Mouse (Mus musculus): ENCODE measurements around the gene Ank2. TPM values are rescaled to one million over a fixed set of nuclear protein-coding genes. Genes with fewer than 3 reads are reported as not detected.
"Not testable (repeated sequence)": the region's sequence is repeated elsewhere in the genome, so short reads cannot be mapped to it uniquely, and the experiment has no call there.

The Ank2 gene
- total RNA-seq, 2 experiments from 2014 or later: 38.6 to 42.5 TPM

DNA sequence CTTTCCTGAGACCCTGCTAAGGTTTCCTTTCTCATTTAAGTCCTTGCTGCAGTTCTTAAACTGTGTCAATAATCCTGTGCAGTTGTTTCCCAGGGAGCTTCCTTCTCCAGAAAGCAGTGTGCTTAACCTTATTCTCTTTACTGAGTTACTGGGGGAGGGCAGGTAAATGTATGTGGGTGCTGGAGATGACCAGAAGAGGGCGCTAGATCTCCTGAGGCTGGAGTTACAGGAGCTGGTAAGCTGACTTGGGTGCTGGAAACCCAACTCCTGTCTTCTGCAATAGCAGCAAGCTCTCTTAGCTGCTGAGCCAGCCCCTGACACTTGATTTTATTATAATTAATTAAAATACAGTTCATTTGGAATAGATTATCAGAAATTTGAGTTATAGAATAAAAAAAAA is 84.7 kb downstream of the Ank2 start:
- no peak for DNase-seq

DNA sequence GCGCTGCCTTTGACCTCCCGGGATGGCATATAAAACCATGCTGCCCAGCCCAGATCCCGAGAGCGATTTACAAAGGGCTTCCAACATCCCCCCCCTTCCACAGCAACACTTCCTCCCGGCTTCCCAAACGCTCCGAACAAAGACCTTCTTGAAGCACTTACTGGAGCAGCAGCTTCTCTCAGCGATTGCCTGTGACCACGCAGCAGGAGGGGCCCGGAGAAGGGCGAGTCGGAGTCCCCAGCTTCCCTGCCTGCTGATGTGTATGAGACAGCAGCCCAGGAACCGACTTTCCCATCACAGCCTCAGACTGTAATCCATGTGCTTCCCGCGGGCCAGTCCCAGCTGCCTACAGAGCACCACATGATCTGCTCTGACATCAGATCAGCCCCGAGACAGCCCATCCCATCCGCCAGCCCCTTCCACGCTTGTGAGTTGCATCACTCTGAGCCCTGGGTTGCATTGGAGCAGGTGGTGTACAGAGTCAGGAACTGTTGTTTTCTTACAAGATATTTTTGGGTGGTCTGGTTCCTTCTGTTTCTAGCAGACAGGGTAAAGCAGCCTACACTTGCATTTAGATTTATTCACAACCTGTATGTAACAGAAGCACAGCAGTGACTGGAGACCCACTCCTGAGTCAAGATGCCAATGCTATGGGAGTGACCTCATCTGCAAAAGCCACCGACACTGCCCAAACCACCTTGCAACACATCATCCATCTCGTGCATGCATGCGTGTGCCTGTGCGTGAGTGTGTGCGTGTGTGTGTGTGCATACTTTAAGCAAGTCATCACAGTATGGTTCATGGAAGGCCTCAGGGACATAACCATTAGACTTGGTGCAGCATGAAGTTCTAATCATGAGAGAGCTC is 90.2 kb downstream of the Ank2 start:
- DNase-seq: peak; percentile 67 to 69

DNA sequence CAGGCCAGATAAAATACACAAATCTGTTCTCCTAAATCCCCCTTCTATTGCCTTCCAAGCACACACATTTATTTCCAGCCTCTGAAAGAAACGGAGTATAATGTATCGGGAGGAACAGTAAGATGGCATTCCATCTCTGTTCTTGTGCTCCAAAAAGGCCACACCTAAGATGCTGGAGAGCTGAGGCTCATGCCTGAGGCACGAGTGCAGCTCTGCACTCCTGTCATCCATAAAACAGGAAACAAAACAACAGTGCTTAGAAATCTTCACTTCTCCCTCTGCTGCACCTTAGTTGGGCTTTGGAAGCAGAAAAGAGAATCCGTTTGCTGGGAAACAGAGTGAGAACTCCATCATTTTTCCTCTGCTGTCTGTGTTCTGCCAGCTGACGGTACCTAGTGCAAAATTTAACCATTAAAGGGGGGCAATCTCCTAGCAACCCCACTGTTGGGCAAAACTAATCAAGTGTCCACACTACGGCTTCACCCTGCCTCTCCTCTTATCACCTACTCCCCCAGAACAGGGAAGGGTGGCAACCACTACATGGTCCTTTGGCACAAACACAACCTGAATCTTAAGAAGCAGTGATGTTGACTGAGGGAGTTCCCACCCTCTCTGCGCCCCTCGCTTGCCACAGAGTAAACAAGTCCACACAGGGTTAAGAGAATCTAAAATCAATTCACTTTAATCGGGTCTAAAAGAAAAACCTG is 91.1 kb downstream of the Ank2 start:
- no peak for DNase-seq

DNA sequence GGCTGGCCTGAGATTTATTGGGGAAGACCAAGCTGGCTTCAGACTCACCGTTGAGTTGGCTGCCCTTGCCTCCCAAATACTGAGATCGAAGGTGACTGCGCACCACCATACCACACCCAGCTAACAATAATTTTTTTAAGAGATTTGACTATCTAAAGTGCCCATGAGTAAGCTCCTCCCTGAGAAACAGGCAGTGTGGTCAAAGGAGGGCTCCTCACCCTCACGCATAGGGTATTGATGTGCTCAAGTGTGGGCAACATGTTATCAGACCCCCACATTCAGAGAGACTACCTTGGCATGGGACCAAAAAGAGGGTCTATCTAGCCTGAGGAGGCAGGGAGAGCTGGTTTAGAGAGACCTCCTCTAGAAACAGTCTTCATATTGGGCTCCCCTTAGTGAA is 92.3 kb downstream of the Ank2 start:
- DNase-seq: no peak

DNA sequence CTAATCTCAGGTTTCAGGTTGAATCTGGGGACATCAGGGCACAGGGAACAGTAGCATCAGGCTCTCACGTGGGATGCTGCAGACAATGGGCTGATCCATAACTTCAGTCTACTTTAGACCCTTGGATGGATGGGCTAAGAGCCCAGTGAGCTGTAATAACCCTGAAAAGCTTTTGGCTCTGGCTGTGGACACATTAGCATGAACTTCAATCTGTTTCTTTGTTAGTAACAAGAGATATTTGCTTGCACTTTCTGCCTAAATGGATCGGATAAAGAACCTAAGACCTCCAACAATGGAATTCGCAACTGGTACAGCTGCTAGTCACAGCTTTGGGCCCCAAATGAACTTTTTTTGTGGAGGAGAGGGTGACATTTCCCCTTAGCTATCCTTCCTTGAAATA is 94.8 kb downstream of the Ank2 start:
- DNase-seq: no peak

DNA sequence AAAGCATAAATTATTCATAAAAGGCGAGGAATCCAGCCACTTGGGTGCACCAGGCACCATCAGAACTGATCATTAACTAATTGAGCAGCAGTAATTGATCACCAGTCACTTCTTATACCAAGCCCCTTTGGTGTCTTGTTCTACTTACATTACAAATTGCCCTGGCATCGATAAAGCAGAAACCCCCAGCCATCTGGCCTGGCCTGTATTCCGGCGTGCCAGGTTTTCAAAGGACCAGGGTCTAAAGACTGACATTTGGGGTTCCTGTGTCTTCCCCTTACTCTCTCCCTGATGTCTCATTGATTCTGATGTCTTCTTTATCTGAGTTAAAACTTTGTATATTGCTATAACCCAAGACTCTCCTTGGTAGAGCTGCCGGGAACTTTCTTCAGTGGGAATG is 98.2 kb downstream of the Ank2 start:
- DNase-seq: no peak

DNA sequence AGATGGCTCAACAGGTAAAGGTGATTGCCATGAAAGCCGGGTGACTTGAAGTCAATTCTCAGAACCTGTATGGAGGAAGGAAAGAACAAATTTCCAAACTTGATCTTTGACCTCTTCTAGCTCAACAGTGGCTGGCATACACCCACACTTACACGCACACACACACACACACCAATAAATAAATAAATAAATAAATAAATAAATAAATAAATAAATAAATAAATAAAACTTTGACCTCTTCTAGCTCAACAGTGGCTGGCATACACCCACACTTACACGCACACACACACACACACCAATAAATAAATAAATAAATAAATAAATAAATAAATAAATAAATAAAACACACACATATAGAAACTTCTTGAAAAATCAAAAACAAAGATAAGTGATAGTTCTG is 98.7 kb downstream of the Ank2 start:
- not testable (repeated sequence) for DNase-seq

DNA sequence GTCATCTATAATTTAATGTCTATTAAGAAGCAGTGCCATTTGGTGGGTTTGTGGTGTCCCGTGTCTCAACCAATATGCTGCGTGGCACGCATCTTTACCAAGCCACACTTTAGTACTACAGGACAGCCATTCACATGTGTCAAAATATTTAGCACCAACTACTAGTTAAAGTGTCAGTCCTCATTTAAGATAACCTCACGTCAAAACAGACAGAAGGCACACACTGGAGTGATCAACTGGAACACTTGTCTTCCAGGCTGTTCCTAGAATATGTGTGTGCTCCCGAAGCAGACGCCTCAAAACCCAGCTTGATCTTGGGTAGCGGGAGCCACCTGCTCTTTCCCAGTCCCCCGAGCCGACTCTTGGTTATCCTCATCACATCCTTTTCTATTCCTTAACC is 101.4 kb downstream of the Ank2 start:
- DNase-seq: no peak

DNA sequence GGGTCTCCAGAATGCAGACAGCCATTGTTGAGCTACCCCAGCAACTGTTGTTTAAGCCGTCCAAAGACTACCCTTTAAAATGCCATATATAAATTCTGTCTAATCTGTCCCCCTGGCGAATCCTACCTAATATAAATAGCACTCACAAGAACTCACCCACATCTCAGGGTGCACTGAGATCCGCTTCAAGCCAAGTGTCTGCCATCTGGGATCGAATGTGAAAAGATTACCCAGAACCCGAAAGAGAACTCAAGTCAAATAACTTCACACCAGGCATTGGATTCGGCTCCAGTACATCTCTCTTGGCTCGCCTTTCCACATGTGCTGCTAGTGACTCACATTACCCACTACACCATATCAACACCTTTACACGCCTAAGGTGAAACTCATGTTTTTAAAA is 103.9 kb downstream of the Ank2 start:
- no peak for DNase-seq

DNA sequence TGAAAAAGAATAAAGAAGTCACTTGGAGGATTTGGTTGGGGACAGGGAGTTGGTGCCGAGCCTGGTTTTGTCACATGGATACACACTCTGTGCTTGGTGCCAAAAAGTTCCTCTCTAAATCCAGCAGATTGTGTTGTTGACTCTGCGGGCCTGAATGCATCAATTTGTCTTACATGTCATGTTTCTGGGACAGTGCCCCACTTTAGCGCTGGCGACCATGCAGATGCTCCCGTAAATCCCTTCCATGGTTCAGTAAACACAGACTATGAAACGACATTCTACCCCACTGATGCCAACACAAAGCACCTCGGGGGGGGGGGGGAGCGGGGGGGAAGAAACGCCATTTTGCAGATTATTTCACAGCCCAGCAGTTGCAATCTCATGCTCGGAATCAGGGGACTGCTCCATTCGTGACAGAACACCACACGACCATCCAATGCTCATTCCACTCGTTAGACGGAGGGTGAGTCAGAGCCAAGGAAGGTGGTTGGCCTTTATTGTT is 112.1 kb downstream of the Ank2 start:
- DNase-seq: no peak

DNA sequence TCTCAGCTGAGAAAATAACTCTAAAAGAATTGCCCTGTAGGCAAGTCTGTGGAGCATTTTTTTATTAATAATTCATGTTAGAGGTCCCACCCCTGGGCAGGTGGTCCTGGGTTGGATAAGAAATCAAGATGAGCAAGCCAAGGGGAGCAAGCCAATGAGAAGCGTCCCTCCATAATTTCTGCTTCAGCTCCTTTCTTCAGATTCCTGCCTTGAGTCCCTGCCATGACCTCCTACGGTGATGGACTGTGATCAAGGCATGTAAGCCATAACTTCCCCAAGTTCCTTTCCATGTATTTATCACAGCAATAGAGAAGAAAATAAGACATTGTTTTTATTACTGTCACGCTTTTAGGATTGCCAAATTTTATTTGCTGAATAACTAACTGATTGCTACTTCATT is 115.9 kb downstream of the Ank2 start:
- DNase-seq: no peak

DNA sequence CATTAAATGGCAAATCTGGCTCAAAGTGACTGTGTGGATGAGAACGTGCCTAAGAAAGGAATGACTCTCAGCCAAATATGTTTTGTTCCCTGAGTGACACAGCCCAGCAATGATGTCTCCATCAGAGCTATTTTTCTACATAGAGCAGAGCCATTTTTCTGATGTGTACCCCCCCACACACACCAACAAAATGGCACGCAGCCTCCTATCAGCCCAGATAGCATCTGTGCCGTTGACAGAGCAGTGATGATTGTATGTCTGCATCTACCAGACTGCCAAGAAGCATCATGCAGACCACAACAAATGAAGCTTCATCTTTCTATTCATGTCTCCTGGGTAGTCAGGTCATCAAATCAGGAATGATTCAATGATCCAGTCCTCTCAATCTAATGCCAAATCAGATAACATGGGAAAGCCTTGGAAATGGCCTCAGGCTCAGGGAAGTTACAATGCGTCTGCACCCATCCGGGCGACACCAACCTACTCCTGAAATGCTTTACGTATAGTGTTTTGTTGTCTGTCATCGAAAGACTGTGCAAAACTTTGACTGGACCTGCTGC is 122.2 kb downstream of the Ank2 start:
- no peak for DNase-seq

DNA sequence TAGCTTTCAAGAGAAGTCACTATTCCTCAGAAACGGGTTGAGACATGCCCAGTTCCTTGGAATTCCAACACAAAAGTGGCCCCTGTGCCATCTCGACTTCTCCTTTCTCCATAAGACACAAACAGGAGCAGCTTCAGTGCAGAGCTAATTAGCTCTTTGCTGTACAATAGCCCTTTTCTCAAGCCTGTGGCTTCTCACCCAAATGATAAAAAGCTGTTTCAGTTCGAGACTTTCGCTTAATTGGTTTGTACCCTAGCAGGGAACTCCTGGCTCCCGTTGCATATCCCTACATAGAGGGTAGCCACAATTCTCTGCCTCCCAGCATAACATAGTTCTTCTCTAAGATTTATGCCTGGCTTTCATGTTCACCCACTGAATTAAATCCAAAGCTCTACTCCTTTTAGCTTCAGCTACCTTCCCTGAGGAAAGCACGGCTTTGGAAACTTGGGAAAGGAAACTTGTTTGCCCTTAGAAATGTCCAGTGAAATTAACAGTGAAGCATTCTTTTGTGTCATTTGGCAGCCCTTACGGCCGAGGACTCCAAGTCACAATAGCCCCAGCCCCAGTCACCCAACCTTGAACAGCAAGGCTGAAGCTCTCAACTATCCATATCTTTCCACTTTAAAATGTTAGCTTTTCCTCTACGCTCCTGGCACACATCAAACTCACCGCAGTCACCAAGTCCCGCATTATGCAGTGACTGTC is 123.0 kb downstream of the Ank2 start:
- DNase-seq: peak; percentile 26 to 45

DNA sequence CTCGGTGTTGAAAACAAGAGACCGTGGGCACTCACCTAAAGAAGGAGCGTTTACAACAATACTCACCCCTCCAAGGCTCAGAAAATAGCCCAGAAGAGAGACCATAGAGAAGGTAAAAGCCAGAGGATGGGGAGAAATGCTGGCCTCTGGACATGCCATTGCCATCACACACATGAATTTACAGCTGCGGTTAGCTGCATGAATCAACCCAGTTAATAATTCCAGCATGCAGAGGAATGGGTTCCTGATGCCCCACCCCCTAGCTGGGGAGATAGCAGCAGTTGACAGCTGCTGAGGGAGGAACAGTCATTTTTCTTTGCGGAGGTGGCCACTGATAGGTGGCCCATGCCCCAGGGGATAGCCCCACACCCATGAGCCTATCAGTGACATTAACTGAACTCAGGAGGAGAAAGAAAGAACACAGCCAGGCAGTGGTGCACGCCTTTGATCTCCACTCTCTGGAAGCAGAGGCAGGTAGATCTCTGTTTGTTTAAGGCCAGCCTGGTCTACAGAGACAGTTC is 124.9 kb downstream of the Ank2 start:
- DNase-seq: no peak

DNA sequence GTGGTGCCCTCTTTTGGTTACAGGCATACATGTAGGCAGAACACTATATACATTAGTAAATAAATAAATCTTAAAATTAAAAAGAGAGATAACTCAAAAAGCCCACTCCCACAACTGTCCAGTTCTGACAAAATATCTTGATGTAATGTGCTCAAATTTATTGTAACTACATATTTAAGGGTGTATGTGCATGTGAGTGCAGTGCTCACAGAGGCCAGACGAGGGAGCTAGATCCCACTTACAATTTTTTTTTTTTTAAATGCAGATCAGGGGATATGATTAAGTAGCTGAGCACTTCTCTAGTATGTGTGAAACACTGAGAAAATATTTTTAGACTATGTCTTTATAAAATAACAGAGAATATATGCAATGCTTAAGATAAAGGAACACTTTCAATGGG is 127.4 kb downstream of the Ank2 start:
- DNase-seq: no peak

DNA sequence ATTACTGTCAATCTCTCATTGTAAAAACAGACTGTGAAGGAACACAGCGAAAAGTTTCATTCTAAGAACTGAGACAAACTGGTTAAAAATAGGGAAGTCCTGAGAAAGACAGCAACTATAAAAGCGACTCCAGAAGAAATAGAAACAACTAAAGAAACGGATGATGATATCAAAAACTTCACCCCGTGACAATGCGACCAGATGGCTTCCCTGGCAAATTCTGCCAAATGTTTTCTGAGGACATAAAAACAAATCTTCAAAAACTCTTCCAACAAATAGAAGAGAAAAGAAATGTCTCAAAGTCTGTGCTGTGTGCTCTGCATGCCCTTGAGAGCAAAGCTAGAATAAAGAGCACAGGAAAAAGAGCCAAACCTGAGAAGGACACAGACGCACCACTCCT is 129.6 kb downstream of the Ank2 start:
- DNase-seq: no peak

DNA sequence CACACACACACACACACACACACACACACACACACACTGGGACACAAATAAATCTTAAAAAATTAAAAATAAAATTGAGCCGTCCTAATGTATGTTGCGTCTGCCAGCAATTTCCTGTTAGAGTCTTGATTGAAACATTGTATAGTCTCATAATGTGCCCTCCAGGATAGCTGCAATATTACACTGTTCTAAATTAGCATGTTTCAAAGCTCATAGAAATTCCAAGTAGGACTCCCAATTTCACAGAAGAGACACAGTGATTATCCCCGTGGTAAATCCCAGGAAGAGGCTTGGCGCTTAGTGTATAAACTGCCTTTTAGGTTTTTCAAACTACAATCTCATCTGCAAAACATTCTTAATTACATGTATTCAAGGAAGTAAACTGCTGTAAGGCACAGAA is 131.7 kb downstream of the Ank2 start:
- no peak for DNase-seq

DNA sequence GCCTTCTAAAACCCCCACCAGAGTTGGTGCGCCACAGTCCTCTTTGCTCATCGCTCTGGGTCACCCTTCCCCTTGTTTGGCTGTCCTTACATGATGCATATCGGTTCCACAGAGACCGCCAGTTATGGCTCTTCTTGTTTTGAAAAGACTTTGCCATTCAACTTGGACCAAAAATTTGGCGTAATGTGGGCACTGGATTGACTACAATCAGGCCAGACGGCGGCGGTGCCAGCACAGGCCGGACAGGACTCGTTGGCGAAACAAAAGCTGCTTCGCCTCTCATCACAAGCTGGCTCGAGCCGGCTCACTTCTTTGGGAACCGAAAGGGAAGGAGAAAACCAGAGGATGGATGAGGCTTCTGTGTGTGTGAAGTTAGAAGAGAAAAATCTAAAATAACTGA is 135.6 kb downstream of the Ank2 start:
- DNase-seq: no peak

DNA sequence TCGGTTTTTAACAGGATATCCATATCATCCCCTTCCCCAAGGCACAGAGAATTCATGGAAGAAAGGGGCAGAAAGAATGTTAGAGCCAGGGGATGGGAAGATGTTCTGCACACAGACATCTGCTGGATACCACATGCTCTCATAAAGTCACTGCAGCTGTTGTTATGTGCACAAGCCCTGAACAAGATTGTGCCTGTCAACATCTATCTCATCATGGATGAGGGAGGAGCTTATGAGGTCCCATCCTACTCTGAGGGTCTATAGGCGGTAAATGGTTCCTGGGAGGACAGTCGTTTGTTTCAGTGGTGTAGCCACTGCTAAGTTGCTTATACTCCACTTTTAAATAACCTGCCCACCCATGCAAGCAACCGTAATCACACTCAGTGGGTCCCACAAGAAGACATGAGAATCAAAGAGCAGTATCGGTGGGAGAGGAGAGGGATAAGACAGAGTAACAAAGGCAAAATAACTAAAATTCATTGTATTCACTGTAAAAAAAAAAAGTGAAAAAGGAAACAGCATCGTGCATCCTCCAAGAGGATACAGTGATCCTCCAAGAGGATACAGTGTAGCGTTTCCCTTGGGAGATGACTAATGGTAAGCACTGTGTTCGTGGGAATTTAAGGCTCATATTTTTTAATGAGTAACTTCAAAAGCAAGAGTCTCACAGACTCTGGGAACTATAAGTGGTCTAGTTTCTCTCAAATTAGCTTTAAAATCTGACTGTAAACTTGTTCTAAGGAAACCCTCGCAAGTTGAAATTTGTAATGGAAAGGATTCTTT is 136.3 kb downstream of the Ank2 start:
- DNase-seq: no peak

DNA sequence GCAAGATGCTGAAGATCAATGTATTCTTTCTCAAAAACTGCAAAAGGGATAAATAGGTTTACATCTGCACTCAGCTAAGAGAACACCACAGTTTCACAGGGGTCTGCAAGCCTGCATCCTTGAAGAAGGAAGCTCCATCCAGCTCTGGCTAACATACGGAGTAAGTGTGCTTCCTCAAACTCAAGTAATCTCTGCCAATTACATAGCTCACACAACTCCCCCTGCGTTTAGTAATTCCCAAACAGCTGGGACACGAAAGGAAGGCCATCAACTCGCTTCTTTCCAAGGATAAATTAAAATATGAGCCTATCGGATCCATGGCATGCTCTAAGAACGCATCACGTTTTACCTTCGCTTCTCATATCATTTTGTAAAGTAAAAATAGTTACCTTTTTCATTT is 137.3 kb downstream of the Ank2 start:
- no peak for DNase-seq

DNA sequence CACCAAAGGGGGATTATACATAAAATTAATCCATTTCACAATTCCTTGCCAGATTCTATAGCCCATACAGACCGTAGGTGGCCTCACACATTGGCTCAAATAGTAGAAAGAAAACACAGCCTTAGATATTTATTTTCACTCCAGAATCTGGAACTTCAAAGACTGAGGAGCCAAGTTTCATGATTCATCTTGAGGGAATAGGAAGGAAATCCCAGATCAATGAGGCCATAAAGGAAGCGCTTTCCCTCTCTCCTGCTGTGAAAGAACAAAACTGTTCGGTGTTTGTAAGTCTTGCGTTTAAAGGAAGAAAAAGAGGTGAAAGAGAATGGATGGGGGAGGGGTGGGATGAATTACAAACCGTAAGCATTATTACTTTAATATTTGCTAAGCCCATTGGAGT is 137.8 kb downstream of the Ank2 start:
- no peak for DNase-seq

DNA sequence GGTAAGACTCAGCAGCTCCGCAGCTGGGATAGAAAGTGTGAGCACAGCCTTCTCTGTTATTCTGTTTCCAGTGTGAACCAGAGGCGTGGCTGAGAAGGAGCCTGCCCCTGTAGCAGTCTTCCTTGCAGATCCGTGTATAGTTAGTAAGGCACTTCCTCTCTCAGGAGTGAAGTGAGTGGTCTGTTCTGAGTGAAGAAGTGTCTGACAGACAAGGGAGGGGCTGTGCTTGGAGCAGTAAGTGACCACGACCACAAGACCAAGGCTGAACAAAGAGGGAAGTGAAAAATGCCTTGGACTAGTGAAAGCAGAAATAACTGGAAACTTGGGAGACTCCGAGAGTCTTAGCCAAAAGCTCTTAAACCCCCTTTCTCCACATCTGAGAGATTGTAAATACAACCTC is 143.9 kb downstream of the Ank2 start:
- no peak for DNase-seq

Measured in adrenal gland, postnatal 36 days (tissue).